Mouse (Mus musculus) left cerebral cortex, postnatal 36 days (tissue): Measurements from ENCODE around the gene Atg4b. TPM values are rescaled to one million over a fixed set of nuclear protein-coding genes. Genes with fewer than 3 reads are reported as not detected.
"Not testable (repeated sequence)": the region's sequence is repeated elsewhere in the genome, so short reads cannot be mapped to it uniquely, and the experiment has no call there.

Experiments
- DNase-seq, 2 experiments: peaks; one replicate each; pipeline ENCODE4 v3.0.0; 2021 to 2022; ENCODE audit warnings: low spot score in 2 of 2, mixed read lengths in 1 of 2
- intact Hi-C: fragments of 180-260 bp; cut with DNase I; formaldehyde crosslinking; loops from one replicate; pipeline ENCODE4 v1.15.1; 2025
- total RNA-seq, 2 experiments: library from RNA; stranded (reverse); gene quantifications; 2 replicates each; pipeline ENCODE4 v1.2.3; 2021

Atg4b gene
- total RNA-seq, 2 experiments from 2014 or later: 75.4 to 88.1 TPM

DNA sequence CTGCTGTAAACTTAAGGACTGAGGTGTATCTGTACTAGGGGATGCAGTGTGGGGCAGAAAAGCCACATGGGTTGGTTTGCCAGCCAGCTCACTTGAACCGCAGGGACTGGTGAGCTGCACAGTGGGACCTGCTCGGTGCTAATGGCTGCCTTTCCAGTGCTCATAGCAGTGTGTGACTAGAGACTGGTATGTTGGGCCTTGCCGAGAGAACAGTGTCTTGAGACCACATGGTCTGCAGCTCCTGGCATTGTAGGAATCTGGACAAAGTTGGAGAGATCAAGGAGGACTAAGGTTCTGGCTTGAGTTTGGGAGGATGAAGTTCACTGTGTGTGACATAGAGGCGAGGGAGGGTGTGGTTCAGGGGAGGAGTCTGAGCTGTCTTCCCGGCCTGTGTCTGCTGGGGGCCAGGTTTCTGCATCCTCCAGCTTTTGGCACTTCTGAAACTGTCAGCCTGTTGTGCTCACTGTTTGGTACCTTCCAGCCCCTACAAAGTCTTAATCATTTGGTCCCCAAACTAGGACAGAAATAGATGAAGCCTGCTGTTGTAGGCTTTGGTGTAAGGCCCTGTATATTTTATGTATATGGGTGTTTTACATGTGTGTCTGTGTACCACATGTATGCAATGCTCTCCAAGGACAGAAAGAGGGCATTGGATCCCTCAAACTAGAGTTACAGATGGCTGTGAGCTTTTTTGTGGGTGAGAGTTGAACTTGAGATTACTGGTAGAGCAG is 54.1 kb downstream of the Atg4b start:
- no peak for DNase-seq
- intact Hi-C loops: no loop called here

DNA sequence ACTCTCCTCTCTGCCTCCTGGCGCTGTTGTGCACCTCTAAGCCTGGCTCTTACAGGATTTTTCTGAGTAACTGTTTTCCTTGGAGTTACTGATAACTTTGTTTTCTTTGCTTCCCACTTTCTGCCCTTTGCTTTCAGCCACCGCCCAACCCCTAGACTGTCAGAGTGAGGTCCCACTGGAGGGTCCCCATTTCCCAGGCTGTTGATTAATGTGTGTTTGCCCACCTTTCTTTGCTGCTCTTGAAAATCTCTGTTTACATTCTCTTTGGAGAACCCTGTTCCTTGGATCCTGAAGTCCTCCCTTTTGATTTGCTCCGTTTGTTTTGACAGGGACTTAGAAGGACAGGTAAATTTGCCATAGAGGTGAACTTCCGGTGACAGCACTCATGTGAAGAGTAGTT is 57.6 kb downstream of the Atg4b start:
- no peak for DNase-seq
- intact Hi-C loops: no loop called here

- DNase-seq: no peak
- intact Hi-C loops: no loop called here
Measured at GRCm38 (mm10) chr1:93810011-93810410, 58.7 kb downstream of the Atg4b start.

DNA sequence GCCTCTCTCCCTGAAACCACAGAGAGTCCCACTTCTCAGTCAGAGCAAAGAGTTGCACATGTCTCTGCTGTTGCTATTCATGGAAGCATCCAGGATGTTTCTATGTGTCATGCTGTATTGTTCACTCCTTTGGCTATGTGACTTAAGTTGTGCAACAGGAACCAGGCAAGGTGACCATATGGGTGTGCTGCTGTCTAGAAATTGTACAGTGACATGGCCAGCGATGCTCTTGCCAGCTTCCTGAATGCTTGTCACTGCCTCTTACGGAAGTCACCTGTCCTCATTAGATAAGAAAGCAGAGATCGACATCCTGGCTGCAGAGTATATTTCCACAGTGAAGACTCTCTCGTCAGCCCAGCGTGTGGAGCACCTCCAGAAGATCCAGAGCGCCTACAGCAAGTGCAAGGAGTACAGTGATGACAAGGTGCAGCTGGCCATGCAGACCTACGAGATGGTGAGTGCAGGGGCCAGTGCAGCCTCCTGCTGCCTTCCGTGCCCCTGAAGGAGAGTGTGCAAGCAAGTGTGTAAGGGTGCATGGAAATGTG is 60.3 kb downstream of the Atg4b start:
- intact Hi-C loops: no loop called here
- DNase-seq: no peak

DNA sequence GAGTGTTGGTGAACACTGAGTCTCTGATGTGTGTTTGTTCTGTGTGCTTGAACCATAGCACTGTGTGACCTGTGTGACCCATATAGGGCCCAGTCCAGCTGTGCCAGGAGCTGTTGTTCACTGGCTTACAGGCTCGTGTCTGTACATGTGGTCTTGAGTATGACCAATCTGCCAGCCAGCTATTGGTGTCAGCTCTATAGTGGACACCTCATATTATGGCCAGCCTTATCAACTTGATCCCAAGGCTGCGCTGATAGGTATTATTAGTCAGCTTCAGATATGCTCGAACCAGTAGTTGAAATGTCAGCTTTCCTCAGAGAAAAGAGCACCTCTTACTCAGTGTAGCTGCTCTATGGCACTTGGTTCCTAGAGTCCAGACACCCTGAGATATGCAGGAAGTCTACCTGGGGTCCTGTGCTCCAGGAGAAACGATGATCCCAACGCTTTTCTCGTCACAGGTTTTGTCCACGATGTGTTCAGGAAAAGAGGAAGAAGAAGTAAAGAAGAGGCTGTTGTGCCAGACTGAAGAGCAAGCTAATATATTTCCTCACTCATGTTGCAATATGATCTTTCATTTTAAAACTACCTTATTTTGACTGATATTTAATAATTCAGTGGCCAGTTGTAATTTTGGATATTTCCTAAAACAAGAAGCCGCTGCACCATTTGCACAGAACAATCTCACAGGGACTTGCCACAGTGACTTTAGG is 66.7 kb downstream of the Atg4b start:
- DNase-seq: no peak
- intact Hi-C loops: no loop called here

GRCm38 (mm10) chr1:93818722-93819121 is 67.4 kb downstream of the Atg4b start:
- no peak for DNase-seq
- intact Hi-C loops: no loop called here

- intact Hi-C loops: no loop called here
- no peak for DNase-seq
Measured at GRCm38 (mm10) chr1:93823796-93824495, 72.6 kb downstream of the Atg4b start.

- intact Hi-C loops: no loop called here
- DNase-seq: no peak
Measured at GRCm38 (mm10) chr1:93824609-93825008, 73.3 kb downstream of the Atg4b start, which contains the start of gene D2hgdh. TSS of gene D2hgdh (plus strand) at chr1:93824909.

DNA sequence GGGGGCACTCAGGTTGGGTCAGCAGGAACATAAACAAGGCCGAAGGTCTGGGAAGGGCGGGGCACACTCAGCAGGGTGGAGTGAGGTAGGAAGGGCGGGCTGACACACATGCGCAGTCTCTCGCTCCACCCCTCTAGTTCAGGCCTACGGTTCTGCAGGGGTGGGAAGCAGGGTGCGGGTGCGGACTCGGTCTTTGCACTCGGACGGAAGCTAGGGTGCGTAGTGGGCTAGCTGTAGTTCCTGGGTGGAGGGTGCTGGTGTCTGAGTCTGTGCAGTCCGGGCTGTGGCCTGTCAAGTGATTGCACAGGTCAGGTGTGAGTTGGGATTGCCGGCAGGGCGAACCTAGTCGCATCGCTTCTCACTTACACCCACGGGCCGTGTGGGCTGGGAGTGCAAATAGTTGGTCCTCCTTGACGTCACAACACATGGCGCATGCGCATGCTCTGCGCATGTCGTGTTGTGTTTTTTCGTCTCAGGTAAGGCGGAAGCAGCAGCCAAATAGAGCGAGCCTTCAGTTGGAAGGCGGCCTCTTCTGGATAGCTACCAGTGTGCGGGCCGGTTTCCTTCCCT is 73.9 kb downstream of the Atg4b start:
- intact Hi-C loops: no loop called here
- DNase-seq: peak; percentile 97 to 98

DNA sequence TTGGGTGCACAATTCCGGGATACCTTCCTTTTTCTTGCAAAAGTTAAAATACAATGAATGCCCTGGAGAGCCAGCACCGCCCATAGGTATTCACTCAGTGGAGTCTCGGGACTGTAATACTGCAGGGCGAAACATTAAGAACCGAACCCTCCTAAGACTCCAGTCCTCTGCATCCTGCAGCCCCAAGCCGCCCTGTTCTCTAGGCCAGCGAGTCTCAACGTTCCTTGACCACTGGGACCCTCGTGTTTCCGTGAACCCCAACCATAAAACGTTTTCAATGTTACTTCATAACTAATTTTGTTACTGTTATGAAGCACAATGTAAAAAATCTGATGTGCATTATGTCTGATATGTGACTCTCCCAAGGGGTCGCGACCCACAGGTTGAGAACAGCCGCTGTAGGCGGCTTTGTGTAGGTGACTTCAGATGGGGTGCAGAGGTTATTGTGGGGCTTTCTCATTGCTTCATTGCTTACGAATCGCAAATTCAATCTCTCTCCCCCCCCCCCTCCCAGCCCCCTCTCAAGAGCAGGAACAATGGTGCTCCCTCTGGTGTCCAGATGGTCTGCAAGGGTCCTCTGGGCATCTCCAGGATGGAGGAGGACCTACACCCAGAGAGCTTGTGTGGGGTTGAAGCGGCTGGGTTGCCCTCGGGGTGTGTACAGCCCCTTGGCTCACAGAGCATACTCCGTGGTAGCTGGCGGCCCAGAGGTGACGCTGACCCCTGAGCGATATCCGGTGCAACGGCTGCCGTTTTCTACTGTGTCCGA is 74.7 kb downstream of the Atg4b start:
- intact Hi-C loops: no loop called here
- DNase-seq: no peak

GRCm38 (mm10) chr1:93826540-93826835 is 75.2 kb downstream of the Atg4b start:
- no peak for DNase-seq
- intact Hi-C loops: no loop called here

- DNase-seq: not testable (repeated sequence)
- intact Hi-C loops: loop anchor here (10.0 kb wide), 1 partner anchor 242 kb away; no protein-coding TSS in a partner anchor
Measured at GRCm38 (mm10) chr1:93832754-93833360, 81.6 kb downstream of the Atg4b start.

DNA sequence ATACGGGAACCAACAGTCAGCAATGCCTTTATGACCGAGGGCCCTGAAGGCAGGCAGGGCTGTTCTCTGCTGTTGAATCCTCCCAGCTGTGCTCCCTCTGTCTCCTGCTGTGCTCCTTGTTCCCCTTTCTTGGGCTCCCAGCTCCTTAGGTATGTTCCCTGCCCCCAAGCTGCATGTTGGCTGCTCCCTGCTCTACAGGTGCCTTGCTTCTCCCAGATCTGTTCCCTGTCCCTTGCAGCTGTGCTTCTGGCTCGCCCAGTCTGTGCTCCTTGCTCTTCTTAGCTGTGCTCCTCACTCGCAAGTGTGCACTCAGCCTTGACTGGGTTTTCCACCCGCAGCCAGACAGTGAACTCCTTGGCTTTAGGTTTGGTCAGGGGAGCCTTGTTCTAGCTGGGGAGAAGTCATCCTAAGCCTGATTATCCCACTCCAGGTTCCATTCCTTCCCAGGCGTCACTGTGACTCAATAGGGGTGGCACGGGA is 83.4 kb downstream of the Atg4b start:
- DNase-seq: no peak
- intact Hi-C loops: loop anchor here (10.0 kb wide), 1 partner anchor 240 kb away; no protein-coding TSS in a partner anchor

DNA sequence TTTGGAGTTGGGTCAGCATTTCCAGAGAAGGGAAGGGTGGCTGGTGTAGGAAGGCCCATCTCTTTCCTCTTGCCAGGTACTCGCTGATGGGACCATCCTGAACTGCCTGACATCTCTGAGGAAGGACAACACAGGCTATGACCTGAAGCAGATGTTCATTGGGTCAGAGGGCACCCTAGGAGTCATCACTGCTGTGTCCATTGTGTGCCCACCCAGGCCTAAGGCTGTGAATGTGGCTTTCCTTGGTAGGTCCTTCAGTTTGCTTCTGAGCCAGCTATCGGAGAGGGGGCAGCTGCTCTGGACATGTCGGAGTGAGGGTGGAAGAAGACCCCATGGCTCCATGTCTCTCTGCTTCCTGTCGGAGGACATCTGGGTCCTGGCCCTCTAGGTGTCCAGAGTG is 83.9 kb downstream of the Atg4b start:
- intact Hi-C loops: loop anchor here (10.0 kb wide), 1 partner anchor 240 kb away; no protein-coding TSS in a partner anchor
- no peak for DNase-seq

DNA sequence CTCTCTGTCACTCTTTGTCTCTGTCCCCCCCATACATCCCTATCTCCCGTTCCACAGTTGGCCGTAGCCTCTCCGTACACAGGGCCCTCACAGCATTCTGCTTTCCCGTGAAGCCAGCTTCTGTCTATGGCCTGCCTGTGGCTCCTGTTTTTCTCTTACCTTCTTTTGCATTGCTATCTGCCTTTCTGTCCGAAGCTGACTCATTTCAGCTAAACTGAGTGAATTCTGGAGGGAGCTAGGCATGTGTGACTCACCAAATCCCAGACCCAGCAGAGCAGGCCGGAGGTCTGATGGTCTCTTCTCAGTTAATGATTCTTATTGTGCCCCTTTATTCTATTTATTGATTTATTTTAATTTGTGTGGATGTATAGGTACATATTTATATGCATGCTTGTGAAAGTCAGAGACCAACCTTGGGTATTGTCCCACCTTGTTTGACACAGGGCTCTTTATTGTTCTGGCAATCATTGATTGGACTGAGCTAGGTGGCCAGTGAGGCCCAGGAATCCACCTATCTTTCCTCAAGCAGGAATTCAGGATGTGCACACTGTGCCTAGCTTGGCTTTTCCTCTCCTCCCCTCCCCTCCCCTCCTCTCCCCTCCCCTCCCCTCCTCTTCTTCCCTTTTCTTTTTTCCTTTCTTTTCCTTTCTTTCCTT is 84.7 kb downstream of the Atg4b start:
- DNase-seq: no peak
- intact Hi-C loops: loop anchor here (10.0 kb wide), 1 partner anchor 239 kb away; no protein-coding TSS in a partner anchor

- DNase-seq: no peak
- intact Hi-C loops: loop anchor here (10.0 kb wide), 1 partner anchor 238 kb away; no protein-coding TSS in a partner anchor
Measured at GRCm38 (mm10) chr1:93836532-93836913, 85.2 kb downstream of the Atg4b start.

DNA sequence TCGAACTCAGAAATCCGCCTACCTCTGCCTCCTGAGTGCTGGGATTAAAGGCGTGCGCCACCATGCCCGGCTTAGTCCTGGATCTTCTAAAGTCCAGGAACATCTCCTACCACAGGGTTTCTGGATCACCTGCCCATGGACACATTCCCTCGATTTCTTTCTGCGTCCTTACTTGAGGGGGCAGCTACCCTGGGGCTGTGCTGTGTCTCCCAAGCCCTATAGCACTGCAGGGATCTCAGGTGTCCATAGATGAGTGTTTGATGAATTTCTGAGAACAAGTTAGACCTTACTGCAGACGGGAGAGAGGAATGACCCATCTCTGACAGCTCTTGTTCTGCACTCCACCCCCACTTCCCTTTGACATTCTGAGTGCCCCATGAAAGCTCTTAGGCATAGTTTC is 86.0 kb downstream of the Atg4b start:
- DNase-seq: no peak
- intact Hi-C loops: loop anchor here (10.0 kb wide), 1 partner anchor 237 kb away; no protein-coding TSS in a partner anchor

DNA sequence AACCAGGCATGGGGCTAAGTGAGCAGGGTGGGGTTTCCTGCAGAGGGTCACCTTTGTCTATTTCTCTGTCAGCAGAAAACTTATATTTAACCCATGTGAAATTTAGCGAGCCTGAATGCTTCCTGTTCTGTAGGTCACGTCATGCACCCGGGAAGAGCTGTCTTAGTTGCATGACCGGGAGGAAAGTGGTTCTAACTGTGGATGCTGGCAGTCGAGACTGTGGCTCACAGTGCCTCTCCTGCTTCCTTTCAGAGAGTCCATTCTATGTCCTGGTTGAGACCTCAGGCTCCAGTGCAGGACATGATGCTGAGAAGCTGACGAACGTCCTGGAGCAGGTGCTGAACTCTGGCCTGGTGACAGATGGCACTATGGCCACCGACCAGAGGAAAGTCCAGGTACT is 87.3 kb downstream of the Atg4b start:
- DNase-seq: not testable (repeated sequence)
- intact Hi-C loops: loop anchor here (10.0 kb wide), 1 partner anchor 236 kb away; no protein-coding TSS in a partner anchor
